Mouse (Mus musculus) liver, embryonic 14.5 days (tissue): ENCODE results near the gene Rabif. TPM values are rescaled to one million over a fixed set of nuclear protein-coding genes. Genes with fewer than 3 reads are reported as not detected.
"Not testable (repeated sequence)": the region's sequence is repeated elsewhere in the genome, so short reads cannot be mapped to it uniquely, and the experiment has no call there.

Experiments
- ATAC-seq: fragments of 200-750 bp; cut with Nextera tagmentation; 2 replicates; pipeline ENCODE4 v1.8.0; 2017; ENCODE audit warnings: moderate number of reproducible peaks, mild to moderate bottlenecking, moderate library complexity; ENCODE audit not compliant: insufficient read depth
- DNase-seq, 3 experiments: peaks; one replicate each; pipeline ENCODE4 v3.0.0-alpha.2; 2012 to 2013; ENCODE audit warnings: low read depth in 3 of 3, low spot score in 3 of 3
- H3K27ac ChIP-seq: fragments of 300-500 bp; sonication (generic); 2 replicates; pipeline ENCODE4 v1.5.1; 2014; ENCODE audit warnings: moderate library complexity, mild to moderate bottlenecking, control low read depth, inconsistent platforms
- H3K27me3 ChIP-seq: fragments of 300-500 bp; sonication (generic); 2 replicates; pipeline ENCODE4 v1.6.1; 2014; ENCODE audit warnings: mild to moderate bottlenecking, low read length, moderate library complexity; ENCODE audit not compliant: control insufficient read depth, insufficient read depth
- H3K36me3 ChIP-seq: fragments of 300-500 bp; sonication (generic); replicated peaks from 2 replicates; pipeline ENCODE4 v1.6.1; 2014; ENCODE audit warnings: low read depth; ENCODE audit not compliant: control insufficient read depth, insufficient read depth
- H3K4me1 ChIP-seq, 2 experiments: fragments of 200-500 bp in 1 of 2; fragments of 300-500 bp in 1 of 2; sonication (generic) in 1 of 2; replicated peaks; 2 replicates each; pipeline ENCODE4 v1.6.1; 2012 to 2014; ENCODE audit warnings: antibody characterized with exemption in 1 of 2, inconsistent platforms in 1 of 2, low read length in 1 of 2; ENCODE audit not compliant: control insufficient read depth in 2 of 2, insufficient read depth in 2 of 2
- H3K4me2 ChIP-seq: fragments of 300-500 bp; sonication (generic); 2 replicates; pipeline ENCODE4 v1.6.1; 2014; ENCODE audit warnings: low read depth, mild to moderate bottlenecking, control low read depth, moderate library complexity
- H3K4me3 ChIP-seq, 2 experiments: fragments of 200-500 bp in 1 of 2; fragments of 300-500 bp in 1 of 2; sonication (generic) in 1 of 2; 2 replicates each; pipeline ENCODE4 v1.5.1; 2012 to 2014; ENCODE audit warnings: low read depth in 2 of 2, low read length in 2 of 2, mild to moderate bottlenecking in 2 of 2, control low read depth in 1 of 2, inconsistent platforms in 1 of 2, moderate library complexity in 1 of 2; ENCODE audit not compliant: insufficient read depth in 1 of 2
- H3K9ac ChIP-seq: fragments of 300-500 bp; sonication (generic); replicated peaks from 2 replicates; pipeline ENCODE4 v1.6.1; 2014; ENCODE audit warnings: mild to moderate bottlenecking, control low read depth, moderate library complexity
- H3K9me3 ChIP-seq: fragments of 300-500 bp; sonication (generic); 2 replicates; pipeline ENCODE4 v1.6.1; 2016; ENCODE audit warnings: low read length, mixed read lengths; ENCODE audit not compliant: control insufficient read depth
- CTCF ChIP-seq: IDR thresholded peaks from 2 replicates; pipeline ENCODE4 v1.5.1; 2016; ENCODE audit warnings: antibody characterized with exemption, low read depth, control low read depth
- EP300 ChIP-seq: IDR thresholded peaks from 2 replicates; pipeline ENCODE4 v1.6.1; 2016; ENCODE audit warnings: antibody characterized with exemption, low read depth
- WGBS: fragments of 180-500 bp; shearing (Covaris S2); extraction: QIAGEN DNeasy Blood & Tissue Kit; methylation state at CpG from one replicate; pipeline ENCODE4 v1.1.7; 2014; ENCODE audit not compliant: insufficient replicate concordance; 5-methylcytosine and 5-hydroxymethylcytosine counted together
- polyA plus RNA-seq, 2 experiments: library from polyadenylated mRNA; depleted of rRNA in 1 of 2; stranded (reverse) in 1 of 2; unstranded in 1 of 2; fragments of >200 nt; fragmentation: Nextera tagmentation in 1 of 2; extraction: Ambion mirVana in 1 of 2; gene quantifications; 2 replicates each; pipeline versions ENCODE4 v1.2.1 to v1.2.3; 2012 to 2014

Gene Rabif
- polyA plus RNA-seq, 2 experiments, result 9.7 to 16.8 TPM

DNA sequence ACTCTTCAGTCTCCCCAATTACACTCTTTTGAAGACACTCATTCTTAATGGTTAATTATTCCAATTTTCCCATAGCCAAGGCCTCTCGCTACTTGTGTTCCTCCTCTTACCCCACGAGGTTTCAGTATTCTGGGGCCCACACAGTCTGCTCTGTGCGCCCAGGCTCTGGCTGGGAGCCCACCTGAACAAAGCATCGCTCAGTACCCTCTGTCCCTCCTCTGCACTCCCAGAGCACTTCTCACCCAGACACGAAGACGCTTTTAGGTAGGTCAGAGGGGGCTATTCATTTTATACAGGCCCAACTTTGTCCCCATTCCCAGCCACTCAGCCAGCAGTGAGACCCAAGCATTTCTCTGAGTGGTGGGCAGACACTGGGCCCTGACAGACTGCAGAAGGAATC lies 36.2 kb downstream of the Rabif start:
- Histone ChIP-seq H3K9me3 (no peaks in the 10 kb centered on the region), H3K27ac (no peak overlapping the region), H3K4me1 (peaks cover 29 to 35% of the 10 kb centered on the region in 2 experiments), H3K27me3 (no peaks in the 10 kb centered on the region), H3K9ac (no peak overlapping the region; the same call in 1 of the 2 replicates), H3K4me2 (no peak overlapping the region), H3K36me3 (no peaks in the 10 kb centered on the region), H3K4me3 (no peak overlapping the region)
- no peak for DNase-seq
- WGBS, result 65% methylated on average over 6 of the region's 6 CpGs
- ATAC-seq, result no peak
- TF ChIP-seq EP300 (no peak), CTCF (no peak)

DNA sequence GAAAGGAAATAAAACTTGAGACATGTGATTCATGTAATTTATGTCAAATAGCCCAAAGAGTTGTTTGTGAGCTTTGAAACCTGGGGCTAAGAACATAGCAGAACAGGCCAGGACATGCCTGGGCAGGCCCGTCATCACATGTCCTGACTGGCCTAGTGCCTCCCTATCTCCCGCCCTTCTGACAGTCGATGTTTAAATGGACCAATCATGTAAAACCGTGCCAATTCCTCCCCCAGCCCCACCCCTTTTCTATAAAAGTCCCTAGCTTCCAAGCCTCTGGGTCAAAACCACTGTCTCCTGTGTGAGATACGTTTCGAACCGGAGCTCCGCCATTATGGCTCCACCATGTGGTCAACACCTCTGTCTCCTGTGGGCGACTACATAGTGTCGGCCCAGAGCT lies 39.3 kb downstream of the Rabif start:
- H3K27ac ChIP-seq, H3K9ac ChIP-seq, DNase-seq, H3K27me3 ChIP-seq, H3K36me3 ChIP-seq, H3K4me3 ChIP-seq, H3K4me2 ChIP-seq, ATAC-seq, H3K9me3 ChIP-seq: not testable (repeated sequence)
- H3K4me1 ChIP-seq, result peaks cover 12 to 17% of the 10 kb centered on the region in 2 experiments
- WGBS, result 87% methylated on average over 10 of the region's 10 CpGs

DNA sequence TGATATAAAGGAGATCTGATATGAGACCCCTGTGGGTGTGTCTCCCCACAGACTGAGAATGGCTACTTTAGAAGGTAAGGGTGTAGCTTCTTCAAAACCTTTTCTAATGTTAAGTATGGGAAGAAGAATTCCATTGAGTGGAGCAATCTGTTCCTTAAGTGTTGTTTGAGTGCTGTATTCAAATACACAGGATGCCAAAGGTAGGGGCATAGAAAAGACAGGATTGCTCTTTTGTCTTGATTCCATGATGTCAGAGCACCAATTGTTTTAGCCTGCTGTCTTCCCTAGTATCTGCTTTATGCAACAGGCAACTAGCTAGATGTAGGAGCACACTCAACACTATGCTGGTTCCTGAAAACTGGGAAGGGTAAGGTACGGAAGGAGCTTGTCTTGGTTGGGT lies 40.6 kb downstream of the Rabif start:
- ATAC-seq, result no peak
- no peak overlapping the region for H3K4me3 ChIP-seq
- no peaks in the 10 kb centered on the region for H3K36me3 ChIP-seq
- peaks cover 12 to 16% of the 10 kb centered on the region in 2 experiments for H3K4me1 ChIP-seq
- no peaks in the 10 kb centered on the region for H3K27me3 ChIP-seq
- no peak overlapping the region for H3K9ac ChIP-seq
- DNase-seq, result no peak
- 88% methylated on average over 1 of the region's 1 CpGs for WGBS
- no peak overlapping the region for H3K27ac ChIP-seq
- H3K9me3 ChIP-seq, result no peaks in the 10 kb centered on the region
- TF ChIP-seq EP300, result no peak
- TF ChIP-seq CTCF, result no peak
- no peak overlapping the region for H3K4me2 ChIP-seq

DNA sequence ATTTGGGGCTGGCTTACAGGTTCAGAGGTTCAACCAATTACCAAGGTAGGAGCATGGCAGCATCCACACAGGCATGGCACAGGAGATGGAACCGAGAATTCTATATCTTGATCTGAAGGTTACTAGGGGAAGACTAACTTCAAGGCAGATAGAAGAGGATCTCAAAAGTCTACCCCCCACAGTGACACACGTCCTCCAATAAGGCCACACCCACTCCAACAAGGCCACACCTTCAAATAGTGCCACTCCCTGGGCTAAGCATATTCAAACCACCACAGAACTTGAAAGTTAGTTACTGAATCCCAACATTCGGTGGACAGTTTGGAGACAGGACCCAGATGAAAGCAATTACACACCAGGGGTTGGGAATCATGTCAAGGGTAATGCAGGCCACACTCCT lies 41.1 kb downstream of the Rabif start:
- no peak overlapping the region for H3K4me3 ChIP-seq
- no peaks in the 10 kb centered on the region for H3K27me3 ChIP-seq
- TF ChIP-seq EP300 (no peak), CTCF (no peak)
- DNase-seq, result no peak
- H3K27ac ChIP-seq, result no peak overlapping the region
- WGBS, result 44% methylated on average over 3 of the region's 3 CpGs
- no peaks in the 10 kb centered on the region for H3K9me3 ChIP-seq
- H3K4me2 ChIP-seq, result no peak overlapping the region; the same call in 1 of the 2 replicates
- no peak; the same call in 1 of the 2 replicates for ATAC-seq
- no peaks in the 10 kb centered on the region for H3K36me3 ChIP-seq
- H3K4me1 ChIP-seq, result peaks cover 10 to 12% of the 10 kb centered on the region in 2 experiments
- H3K9ac ChIP-seq, result no peak overlapping the region

DNA sequence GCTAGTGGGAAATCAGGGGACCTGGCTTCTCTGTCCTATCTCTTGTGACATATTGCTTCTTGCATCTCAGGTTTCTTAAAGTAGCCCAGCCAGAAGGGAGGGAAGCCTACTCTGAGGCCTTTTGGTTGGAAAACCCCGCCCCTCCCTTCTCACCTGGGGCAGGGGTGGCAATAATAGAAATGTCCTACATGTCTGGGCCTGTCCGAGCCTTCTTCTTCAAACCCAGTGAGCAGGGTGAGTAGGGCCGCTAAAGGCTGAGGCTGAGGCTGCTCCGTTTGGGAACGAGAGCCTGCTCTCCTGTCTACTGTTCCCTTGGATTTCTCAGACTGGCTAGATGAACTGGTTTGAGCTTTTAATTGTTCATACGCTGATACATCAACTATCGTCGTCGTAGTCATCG lies 46.2 kb downstream of the Rabif start:
- no peak for ATAC-seq

More for the DNA sequence above, 46.2 kb downstream of the Rabif start:
- Histone ChIP-seq H3K36me3 (no peaks in the 10 kb centered on the region), H3K27me3 (no peaks in the 10 kb centered on the region), H3K9ac (no peak overlapping the region), H3K4me3 (no peak overlapping the region), H3K27ac (no peak overlapping the region), H3K9me3 (no peaks in the 10 kb centered on the region; the same call in 1 of the 2 replicates), H3K4me2 (no peak overlapping the region), H3K4me1 (peaks cover 3 to 4% of the 10 kb centered on the region in 2 experiments; a peak in 3 of 4 replicates)
- TF ChIP-seq EP300 (no peak), CTCF (no peak)
- WGBS, result 80% methylated on average over 10 of the region's 10 CpGs
- no peak for DNase-seq
